Mouse (Mus musculus) thymus, adult 2 months (tissue): Measurements from ENCODE around the gene Nicn1. TPM values are rescaled to one million over a fixed set of nuclear protein-coding genes. Genes with fewer than 3 reads are reported as not detected.

Source experiments
- DNase-seq: peaks from one replicate; pipeline ENCODE4 v3.0.0; 2021
- H3K27ac ChIP-seq: fragments of 200-500 bp; 2 replicates; pipeline ENCODE4 v1.5.1; 2012; ENCODE audit warnings: low read length, control low read depth; ENCODE audit not compliant: control insufficient read depth, insufficient read depth
- H3K27me3 ChIP-seq: fragments of 200-500 bp; 2 replicates; pipeline ENCODE4 v1.6.1; 2012; ENCODE audit warnings: mild to moderate bottlenecking, low read length, moderate library complexity, mixed read lengths; ENCODE audit not compliant: control insufficient read depth, insufficient read depth
- H3K36me3 ChIP-seq: fragments of 200-500 bp; 2 replicates; pipeline ENCODE4 v1.6.1; 2012; ENCODE audit warnings: mild to moderate bottlenecking, low read length, moderate library complexity; ENCODE audit not compliant: control insufficient read depth, insufficient read depth
- H3K4me1 ChIP-seq: fragments of 200-500 bp; replicated peaks from 2 replicates; pipeline ENCODE4 v1.6.1; 2012; ENCODE audit warnings: low read length; ENCODE audit not compliant: control insufficient read depth, insufficient read depth
- H3K4me3 ChIP-seq: fragments of 200-500 bp; 2 replicates; pipeline ENCODE4 v1.5.1; 2012; ENCODE audit warnings: mild to moderate bottlenecking, low read length, control low read depth, moderate library complexity; ENCODE audit not compliant: control insufficient read depth, insufficient read depth
- CTCF ChIP-seq: fragments of 200-500 bp; IDR thresholded peaks from 2 replicates; pipeline ENCODE4 v1.5.1; 2012; ENCODE audit warnings: mild to moderate bottlenecking, control low read depth, low read length, moderate library complexity, borderline replicate concordance; ENCODE audit not compliant: control insufficient read depth, poor library complexity, insufficient read depth; ENCODE audit errors: extremely low read depth
- POLR2A ChIP-seq: fragments of 200-500 bp; IDR thresholded peaks from 2 replicates; pipeline ENCODE4 v1.6.1; 2012; ENCODE audit warnings: mild to moderate bottlenecking, low read length, control low read depth, moderate library complexity; ENCODE audit not compliant: control insufficient read depth, poor library complexity, insufficient read depth; ENCODE audit errors: extremely low read depth
- WGBS: fragments of 180-500 bp; shearing (Covaris S2); methylation state at CpG from one replicate; pipeline ENCODE4 v1.1.7; 2018; 5-methylcytosine and 5-hydroxymethylcytosine counted together
- polyA plus RNA-seq: library from polyadenylated mRNA; depleted of rRNA; stranded (reverse); fragments of >200 nt; gene quantifications from 2 replicates; pipeline ENCODE4 v1.2.3, GENCODE M21; 2012; rRNA removed

Gene Nicn1
- polyA plus RNA-seq, 1 experiment: 9.0 TPM

- 92% methylated on average over 4 of the region's 4 CpGs for WGBS
- Histone ChIP-seq H3K27me3 (no peaks in the 10 kb centered on the region), H3K27ac (no peak overlapping the region), H3K4me3 (no peak overlapping the region), H3K36me3 (no peaks in the 10 kb centered on the region), H3K4me1 (peaks cover 35% of the 10 kb centered on the region)
- no peak for TF ChIP-seq CTCF
- TF ChIP-seq POLR2A: no peak
- DNase-seq: no peak
These were observed 54.2 kb downstream of the Nicn1 start for GRCm38 (mm10) chr9:108344471-108344870.

Other genes with a start within 250 kb of the Nicn1 start
- gene Gmppb, start 241.2 kb upstream of the Nicn1 start, polyA plus RNA-seq: 18.0 and 20.9 TPM in 2 replicates
- 4.5 and 4.8 TPM in 2 replicates for gene Amigo3, start 237.3 kb upstream of the Nicn1 start, polyA plus RNA-seq
- 3.3 and 3.5 TPM in 2 replicates for gene Mst1, start 210.0 kb upstream of the Nicn1 start, polyA plus RNA-seq
- gene Rnf123, start 207.1 kb upstream of the Nicn1 start, polyA plus RNA-seq: 221 and 246 TPM in 2 replicates
- gene Apeh, start 195.8 kb upstream of the Nicn1 start, polyA plus RNA-seq: 131 and 163 TPM in 2 replicates
- 2.6 and 4.3 TPM in 2 replicates for gene Bsn, start 100.0 kb upstream of the Nicn1 start, polyA plus RNA-seq
- gene Dag1, start 26.5 kb upstream of the Nicn1 start, polyA plus RNA-seq: 25.4 and 27.0 TPM in 2 replicates
- gene Amt, start 6.4 kb downstream of the Nicn1 start, polyA plus RNA-seq: 3.2 and 4.4 TPM in 2 replicates
- 148 and 178 TPM in 2 replicates for gene Rhoa, start 15.7 kb downstream of the Nicn1 start, polyA plus RNA-seq
- 31.1 and 43.4 TPM in 2 replicates for gene Tcta, start 15.7 kb downstream of the Nicn1 start, polyA plus RNA-seq
- gene Gpx1, start 48.5 kb downstream of the Nicn1 start, polyA plus RNA-seq: 800 and 899 TPM in 2 replicates
- gene Usp4, start 57.4 kb downstream of the Nicn1 start, polyA plus RNA-seq: 100 and 104 TPM in 2 replicates
- 0.70 and 1.9 TPM in 2 replicates for gene 1700102P08Rik, start 102.4 kb downstream of the Nicn1 start, polyA plus RNA-seq
- gene Ccdc36, start 138.1 kb downstream of the Nicn1 start, polyA plus RNA-seq: 0.09 and 0.12 TPM in 2 replicates
- gene BC048562, start 146.1 kb downstream of the Nicn1 start, polyA plus RNA-seq: not detected in 2 replicates
- gene Ccdc71, start 170.1 kb downstream of the Nicn1 start, polyA plus RNA-seq: 39.6 and 40.2 TPM in 2 replicates
- 16.9 and 21.0 TPM in 2 replicates for gene Klhdc8b, start 171.2 kb downstream of the Nicn1 start, polyA plus RNA-seq
- gene Lamb2, start 189.3 kb downstream of the Nicn1 start, polyA plus RNA-seq: 16.1 and 33.7 TPM in 2 replicates
- gene Usp19, start 200.2 kb downstream of the Nicn1 start, polyA plus RNA-seq: 318 and 335 TPM in 2 replicates
- gene Qars, start 217.3 kb downstream of the Nicn1 start, polyA plus RNA-seq: 376 and 382 TPM in 2 replicates
- 200 and 225 TPM in 2 replicates for gene Qrich1, start 226.4 kb downstream of the Nicn1 start, polyA plus RNA-seq